Mouse (Mus musculus): Measurements from ENCODE around the gene Fbxo17. TPM values are rescaled to one million over a fixed set of nuclear protein-coding genes. Genes with fewer than 3 reads are reported as not detected.

Gene Fbxo17
- polyA plus RNA-seq, 1 experiment from 2014 or later = 7.7 TPM

GRCm38 (mm10) chr7:28770309-28770708 lies 53.7 kb downstream of the Fbxo17 start:
- no peaks in the 10 kb centered on the region for H3K9me3 ChIP-seq (replicated peaks)
- no peak for ATAC-seq (replicated peaks; ENCODE audit: insufficient number of reproducible peaks, insufficient read depth, low FRiP score, low read depth)
- no peak overlapping the region for H3K27ac ChIP-seq
- no peaks in the 10 kb centered on the region for H3K36me3 ChIP-seq
- H3K4me1 ChIP-seq (replicated peaks) = peaks cover 22% of the 10 kb centered on the region
- no peak overlapping the region for H3K4me2 ChIP-seq
- no peak overlapping the region for H3K9ac ChIP-seq
- no peak overlapping the region for H3K4me3 ChIP-seq
- 80% methylated on average over 3 of the region's 3 CpGs for WGBS
- H3K27me3 ChIP-seq = no peaks in the 10 kb centered on the region

GRCm38 (mm10) chr7:28771867-28772266 lies 55.3 kb downstream of the Fbxo17 start:
- WGBS = 85% methylated on average over 11 of the region's 11 CpGs
- Histone ChIP-seq H3K27ac (no peak overlapping the region), H3K9me3 (replicated peaks) (no peaks in the 10 kb centered on the region), H3K36me3 (no peaks in the 10 kb centered on the region), H3K9ac (no peak overlapping the region), H3K4me1 (replicated peaks) (peaks cover 15% of the 10 kb centered on the region), H3K4me3 (no peak overlapping the region), H3K4me2 (no peak overlapping the region), H3K27me3 (no peaks in the 10 kb centered on the region)
- no peak for ATAC-seq (replicated peaks; ENCODE audit: insufficient number of reproducible peaks, insufficient read depth, low FRiP score, low read depth)

- 0 out of 2 replicates have a peak, but pooled peaks cover 4% of the 10 kb centered on the region for H3K4me1 ChIP-seq (replicated peaks)
- H3K4me3 ChIP-seq = no peak overlapping the region
- H3K9ac ChIP-seq = no peak overlapping the region
- H3K9me3 ChIP-seq (replicated peaks) = no peaks in the 10 kb centered on the region
- H3K27me3 ChIP-seq = no peaks in the 10 kb centered on the region
- WGBS = 49% methylated on average over 3 of the region's 3 CpGs
- no peak for ATAC-seq (replicated peaks; ENCODE audit: insufficient number of reproducible peaks, insufficient read depth, low FRiP score, low read depth)
- H3K36me3 ChIP-seq = 0 out of 2 replicates have a peak, but pooled peaks cover 4% of the 10 kb centered on the region
- H3K4me2 ChIP-seq = no peak overlapping the region
- H3K27ac ChIP-seq = no peak overlapping the region
Observed at GRCm38 (mm10) chr7:28773163-28773562, 56.6 kb downstream of the Fbxo17 start.

GRCm38 (mm10) chr7:28774164-28774563 lies 57.6 kb downstream of the Fbxo17 start:
- no peak for ATAC-seq (replicated peaks; ENCODE audit: insufficient number of reproducible peaks, insufficient read depth, low FRiP score, low read depth)
- H3K4me1 ChIP-seq (replicated peaks) = 0 out of 2 replicates have a peak, but pooled peaks cover 4% of the 10 kb centered on the region
- no peak overlapping the region for H3K4me3 ChIP-seq
- H3K9ac ChIP-seq = no peak overlapping the region
- H3K27ac ChIP-seq = no peak overlapping the region
- H3K36me3 ChIP-seq = 0 out of 2 replicates have a peak, but pooled peaks cover 4% of the 10 kb centered on the region
- H3K4me2 ChIP-seq = no peak overlapping the region
- 82% methylated on average over 12 of the region's 12 CpGs for WGBS
- H3K27me3 ChIP-seq = no peaks in the 10 kb centered on the region
- H3K9me3 ChIP-seq (replicated peaks) = no peaks in the 10 kb centered on the region

- H3K9me3 ChIP-seq (replicated peaks) = no peaks in the 10 kb centered on the region
- no peaks in the 10 kb centered on the region for H3K27me3 ChIP-seq
- no peak overlapping the region for H3K4me3 ChIP-seq
- 86% methylated on average over 7 of the region's 7 CpGs for WGBS
- H3K27ac ChIP-seq = no peak overlapping the region
- ATAC-seq (replicated peaks; ENCODE audit: insufficient number of reproducible peaks, insufficient read depth, low FRiP score, low read depth) = no peak
- no peak overlapping the region for H3K4me2 ChIP-seq
- peaks cover 5% of the 10 kb centered on the region for H3K4me1 ChIP-seq (replicated peaks)
- H3K9ac ChIP-seq = no peak overlapping the region
- 0 out of 2 replicates have a peak, but pooled peaks cover 4% of the 10 kb centered on the region for H3K36me3 ChIP-seq
Observed at GRCm38 (mm10) chr7:28775129-28775528, 58.5 kb downstream of the Fbxo17 start.

- no peak overlapping the region for H3K27ac ChIP-seq
- H3K9ac ChIP-seq = no peak overlapping the region
- H3K36me3 ChIP-seq = peaks cover 6% of the 10 kb centered on the region; the same call in 1 of the 2 replicates
- H3K4me1 ChIP-seq (replicated peaks) = peaks cover 17% of the 10 kb centered on the region
- no peak overlapping the region for H3K4me3 ChIP-seq
- no peaks in the 10 kb centered on the region for H3K9me3 ChIP-seq (replicated peaks)
- 79% methylated on average over 9 of the region's 9 CpGs for WGBS
- H3K27me3 ChIP-seq = no peaks in the 10 kb centered on the region
- H3K4me2 ChIP-seq = no peak overlapping the region
- ATAC-seq (replicated peaks; ENCODE audit: insufficient number of reproducible peaks, insufficient read depth, low FRiP score, low read depth) = no peak
Observed at GRCm38 (mm10) chr7:28778825-28779224, 62.2 kb downstream of the Fbxo17 start.

- Histone ChIP-seq H3K27me3 (no peaks in the 10 kb centered on the region), H3K4me1 (replicated peaks) (peaks cover 17% of the 10 kb centered on the region), H3K36me3 (peaks cover 10% of the 10 kb centered on the region; the same call in 1 of the 2 replicates), H3K4me3 (no peak overlapping the region), H3K4me2 (no peak overlapping the region), H3K9me3 (replicated peaks) (no peaks in the 10 kb centered on the region), H3K9ac (no peak overlapping the region), H3K27ac (peak overlapping the region; percentile 57)
- peak; percentile 20; the same call in 1 of the 2 replicates for ATAC-seq (replicated peaks; ENCODE audit: insufficient number of reproducible peaks, insufficient read depth, low FRiP score, low read depth)
- WGBS = 42% methylated on average over 6 of the region's 6 CpGs
Observed at GRCm38 (mm10) chr7:28780067-28780658, 63.6 kb downstream of the Fbxo17 start.

GRCm38 (mm10) chr7:28780857-28781256 lies 64.3 kb downstream of the Fbxo17 start:
- Histone ChIP-seq H3K27me3 (no peaks in the 10 kb centered on the region), H3K4me2 (no peak overlapping the region), H3K9ac (no peak overlapping the region), H3K9me3 (replicated peaks) (no peaks in the 10 kb centered on the region), H3K4me1 (replicated peaks) (peaks cover 17% of the 10 kb centered on the region), H3K27ac (peak overlapping the region; percentile 57), H3K4me3 (no peak overlapping the region), H3K36me3 (peaks cover 13% of the 10 kb centered on the region)
- ATAC-seq (replicated peaks; ENCODE audit: insufficient number of reproducible peaks, insufficient read depth, low FRiP score, low read depth) = no peak
- WGBS = 54% methylated on average over 7 of the region's 7 CpGs

- Histone ChIP-seq H3K4me1 (replicated peaks) (peaks cover 17% of the 10 kb centered on the region), H3K27me3 (no peaks in the 10 kb centered on the region), H3K9me3 (replicated peaks) (no peaks in the 10 kb centered on the region), H3K27ac (0 out of 2 replicates have a peak overlapping the region, but pooled peaks have one; percentile 0), H3K36me3 (peaks cover 13% of the 10 kb centered on the region), H3K4me3 (no peak overlapping the region), H3K9ac (no peak overlapping the region), H3K4me2 (no peak overlapping the region)
- ATAC-seq (replicated peaks; ENCODE audit: insufficient number of reproducible peaks, insufficient read depth, low FRiP score, low read depth) = no peak
- WGBS = 82% methylated on average over 8 of the region's 8 CpGs
Observed at GRCm38 (mm10) chr7:28781261-28781663, 64.7 kb downstream of the Fbxo17 start.

GRCm38 (mm10) chr7:28785161-28785560 lies 68.6 kb downstream of the Fbxo17 start:
- ATAC-seq (replicated peaks; ENCODE audit: insufficient number of reproducible peaks, insufficient read depth, low FRiP score, low read depth) = no peak
- no peak overlapping the region for H3K27ac ChIP-seq
- H3K4me1 ChIP-seq (replicated peaks) = peaks cover 22% of the 10 kb centered on the region
- H3K4me3 ChIP-seq = no peak overlapping the region
- no peak overlapping the region for H3K9ac ChIP-seq
- H3K4me2 ChIP-seq = no peak overlapping the region
- H3K36me3 ChIP-seq = peaks cover 13% of the 10 kb centered on the region
- 66% methylated on average over 5 of the region's 5 CpGs for WGBS
- H3K27me3 ChIP-seq = no peaks in the 10 kb centered on the region
- H3K9me3 ChIP-seq (replicated peaks) = no peaks in the 10 kb centered on the region

All from heart, embryonic 15.5 days (tissue).